Mouse (Mus musculus) heart, postnatal 14 days (tissue): ENCODE measurements around the gene Dnajc8. TPM values are rescaled to one million over a fixed set of nuclear protein-coding genes. Genes with fewer than 3 reads are reported as not detected.

Source experiments
- total RNA-seq, 2 experiments: library from RNA; stranded (reverse); gene quantifications; 2 replicates each; pipeline ENCODE4 v1.2.3; 2021

Gene Dnajc8
- total RNA-seq, 2 experiments from 2014 or later, result 50.2 to 51.7 TPM

Other genes starting within 250 kb of the Dnajc8 start
- under 1 TPM; 0.39 to 0.76 TPM for gene Rab42, start 232.2 kb upstream of the Dnajc8 start, total RNA-seq
- gene Trnau1ap, start 206.0 kb upstream of the Dnajc8 start, total RNA-seq, result 10 to 100 TPM; 21.6 to 24.6 TPM
- gene Rcc1, start 181.9 kb upstream of the Dnajc8 start, total RNA-seq, result 10 to 100 TPM in 1 of 2 experiments, 1 to 10 TPM in 1; 9.5 to 13.3 TPM
- 10 to 100 TPM; 28.4 to 29.8 TPM for gene Phactr4, start 113.1 kb upstream of the Dnajc8 start, total RNA-seq
- 1 to 10 TPM; 3.8 to 4.7 TPM for gene Med18, start 71.6 kb upstream of the Dnajc8 start, total RNA-seq
- 1 to 10 TPM; 3.8 to 3.9 TPM for gene Sesn2, start 25.0 kb upstream of the Dnajc8 start, total RNA-seq
- 100 to 1,000 TPM; 399 to 455 TPM for gene Atpif1, start 1.9 kb upstream of the Dnajc8 start, total RNA-seq
- 1 to 10 TPM; 1.1 to 2.0 TPM for gene Ptafr, start 28.5 kb downstream of the Dnajc8 start, total RNA-seq
- 10 to 100 TPM; 36.4 to 38.5 TPM for gene Eya3, start 103.4 kb downstream of the Dnajc8 start, total RNA-seq
- 1 to 10 TPM; 1.9 to 2.0 TPM for gene Xkr8, start 197.0 kb downstream of the Dnajc8 start, total RNA-seq
- under 1 TPM; 0.71 to 0.98 TPM for gene Smpdl3b, start 221.7 kb downstream of the Dnajc8 start, total RNA-seq
- gene Rpa2, start 232.8 kb downstream of the Dnajc8 start, total RNA-seq, result 10 to 100 TPM; 11.2 to 12.4 TPM